Mouse (Mus musculus): Measurements from ENCODE around the gene Jpt2. TPM values are rescaled to one million over a fixed set of nuclear protein-coding genes. Genes with fewer than 3 reads are reported as not detected.

Jpt2 gene
- polyA plus RNA-seq, 1 experiment from 2014 or later: 95.0 TPM

DNA sequence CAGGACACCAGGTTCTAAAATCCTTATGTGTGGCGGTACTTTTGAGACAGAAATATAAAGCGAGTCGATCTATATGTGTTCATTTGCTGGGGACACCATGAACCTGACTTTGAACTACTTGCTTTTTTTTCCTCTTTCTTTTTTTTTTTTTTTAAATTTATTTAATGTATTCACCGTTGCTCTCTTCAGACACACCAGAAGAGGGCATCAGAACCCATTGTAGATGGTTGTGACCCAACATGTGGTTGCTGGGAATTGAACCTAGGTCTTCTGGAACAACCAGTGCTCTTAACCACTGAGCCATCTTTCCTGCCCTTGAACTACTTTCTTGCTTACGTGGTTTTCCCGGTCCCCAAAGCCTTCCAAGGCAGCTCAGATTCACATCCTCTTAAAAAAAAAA is 23.2 kb downstream of the Jpt2 start:
- Histone ChIP-seq H3K9me3 (replicated peaks; ENCODE audit: low read length) (no peaks in the 10 kb centered on the region), H3K27me3 (ENCODE audit: insufficient read depth, low read length) (no peaks in the 10 kb centered on the region), H3K4me2 (ENCODE audit: low read length) (peak overlapping the region; percentile 78), H3K4me3 (replicated peaks; ENCODE audit: low read depth, low read length) (peak overlapping the region; percentile 84), H3K4me1 (replicated peaks; ENCODE audit: insufficient read depth, low read length) (peaks cover 13% of the 10 kb centered on the region), H3K36me3 (ENCODE audit: insufficient read depth, low read length) (no peaks in the 10 kb centered on the region), H3K27ac (peak overlapping the region; percentile 62), H3K9ac (ENCODE audit: low read depth, low read length) (peak overlapping the region; percentile 67; the same call in 1 of the 2 replicates)
- DNase-seq (ENCODE audit: low spot score): no peak
- no peak for ATAC-seq (replicated peaks; ENCODE audit: low FRiP score, low read depth)
- peak; percentile 19; the same call in 1 of the 2 replicates for TF ChIP-seq CTCF (IDR thresholded peaks at IDR 0.05; ENCODE audit: low read depth)
- WGBS: 45% methylated on average over 6 of the region's 6 CpGs

DNA sequence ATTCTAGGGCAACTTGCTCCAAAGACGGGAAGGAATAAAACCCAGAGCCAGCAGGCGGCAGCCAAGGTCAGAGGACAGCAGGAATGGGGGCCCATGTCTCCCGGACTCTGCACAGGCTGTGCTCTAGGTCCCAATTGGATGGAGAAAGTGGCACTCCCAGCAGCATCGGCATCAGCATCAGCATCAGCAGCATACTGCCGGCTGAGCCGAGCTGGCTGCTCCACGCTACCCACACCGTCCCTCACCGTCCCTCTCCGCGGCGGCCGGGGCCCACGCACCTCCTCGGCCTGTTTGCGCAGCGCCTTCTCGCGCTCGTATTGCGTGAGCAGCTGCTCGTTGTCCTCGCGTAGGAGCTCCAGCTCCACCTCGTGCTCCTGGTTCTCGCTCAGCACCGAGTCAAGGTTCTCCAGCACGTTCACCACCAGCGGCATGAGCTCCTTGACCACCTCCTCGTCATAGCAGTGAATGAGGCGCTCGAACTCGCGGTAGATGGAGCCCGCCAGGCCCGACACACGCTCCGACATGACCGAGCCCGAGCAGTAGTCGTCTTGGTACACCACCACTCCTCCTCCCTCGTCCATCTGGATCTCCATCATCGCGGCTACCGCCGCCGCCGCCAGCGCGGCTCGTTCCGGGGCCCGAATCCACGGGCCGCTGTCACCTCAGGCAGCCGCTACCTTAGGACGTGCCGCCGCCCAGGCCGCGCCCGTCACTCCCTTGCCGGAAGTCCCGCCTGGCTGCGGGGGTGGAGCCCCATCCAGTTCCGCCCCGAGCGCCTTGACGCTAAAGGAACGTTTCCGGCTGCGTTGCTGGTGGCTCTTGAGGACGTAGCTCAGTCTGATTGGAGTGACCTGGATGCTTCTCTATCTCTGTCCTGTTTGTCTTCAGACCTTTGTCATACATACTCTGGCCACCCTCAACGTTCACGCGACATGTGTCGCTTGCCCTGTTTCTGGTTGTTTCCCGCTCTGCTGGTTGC is 23.9 kb downstream of the Jpt2 start, which contains the start of gene Mapk8ip3:
Gene Mapk8ip3 (minus strand): TSS at position 719 of the 979 bp plus-strand sequence.
- Histone ChIP-seq H3K4me1 (replicated peaks; ENCODE audit: insufficient read depth, low read length) (peaks cover 13% of the 10 kb centered on the region), H3K27ac (peak within 1 kb of the TSS; percentile 62), H3K9me3 (replicated peaks; ENCODE audit: low read length) (no peaks in the 10 kb centered on the region), H3K4me2 (ENCODE audit: low read length) (peak within 1 kb of the TSS; percentile 78), H3K27me3 (ENCODE audit: insufficient read depth, low read length) (no peaks in the 10 kb centered on the region), H3K36me3 (ENCODE audit: insufficient read depth, low read length) (0 out of 2 replicates have a peak, but pooled peaks cover 4% of the 10 kb centered on the region), H3K9ac (ENCODE audit: low read depth, low read length) (peak within 1 kb of the TSS; percentile 67), H3K4me3 (replicated peaks; ENCODE audit: low read depth, low read length) (peak within 1 kb of the TSS; percentile 84)
- DNase-seq (ENCODE audit: low spot score) (peak; percentile 96), ATAC-seq (replicated peaks; ENCODE audit: low FRiP score, low read depth) (peak; percentile 94)
- TF ChIP-seq CTCF (IDR thresholded peaks at IDR 0.05; ENCODE audit: low read depth): peak; percentile 55
- 1% methylated on average over 76 of the region's 78 CpGs for WGBS

DNA sequence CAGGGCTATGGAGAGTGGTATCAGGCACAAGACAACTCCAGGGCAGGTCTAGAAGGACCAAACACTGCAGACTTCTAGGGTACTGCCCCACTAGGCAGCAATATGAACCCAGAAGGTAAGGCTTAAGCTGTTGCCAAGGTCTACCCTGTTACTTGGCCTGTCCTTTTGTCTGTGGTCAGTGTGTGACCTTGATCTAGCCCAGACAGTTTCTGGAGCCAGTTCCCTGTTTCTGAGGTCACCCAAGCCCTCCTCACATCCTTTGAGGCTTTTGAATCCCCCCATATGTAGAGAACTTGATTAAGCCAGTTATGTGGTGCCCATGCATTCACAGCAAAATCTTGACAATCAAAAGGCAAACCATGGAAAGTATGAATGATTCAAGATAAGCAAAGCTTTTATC is 24.8 kb downstream of the Jpt2 start:
- Histone ChIP-seq H3K27me3 (ENCODE audit: insufficient read depth, low read length) (no peaks in the 10 kb centered on the region), H3K4me2 (ENCODE audit: low read length) (peak overlapping the region; percentile 78), H3K9me3 (replicated peaks; ENCODE audit: low read length) (no peaks in the 10 kb centered on the region), H3K4me3 (replicated peaks; ENCODE audit: low read depth, low read length) (peak overlapping the region; percentile 84), H3K27ac (no peak overlapping the region), H3K9ac (ENCODE audit: low read depth, low read length) (peak overlapping the region; percentile 67), H3K36me3 (ENCODE audit: insufficient read depth, low read length) (0 out of 2 replicates have a peak, but pooled peaks cover 4% of the 10 kb centered on the region), H3K4me1 (replicated peaks; ENCODE audit: insufficient read depth, low read length) (peaks cover 13% of the 10 kb centered on the region)
- DNase-seq (ENCODE audit: low spot score) (no peak), ATAC-seq (replicated peaks; ENCODE audit: low FRiP score, low read depth) (no peak)
- TF ChIP-seq CTCF (IDR thresholded peaks at IDR 0.05; ENCODE audit: low read depth): no peak

DNA sequence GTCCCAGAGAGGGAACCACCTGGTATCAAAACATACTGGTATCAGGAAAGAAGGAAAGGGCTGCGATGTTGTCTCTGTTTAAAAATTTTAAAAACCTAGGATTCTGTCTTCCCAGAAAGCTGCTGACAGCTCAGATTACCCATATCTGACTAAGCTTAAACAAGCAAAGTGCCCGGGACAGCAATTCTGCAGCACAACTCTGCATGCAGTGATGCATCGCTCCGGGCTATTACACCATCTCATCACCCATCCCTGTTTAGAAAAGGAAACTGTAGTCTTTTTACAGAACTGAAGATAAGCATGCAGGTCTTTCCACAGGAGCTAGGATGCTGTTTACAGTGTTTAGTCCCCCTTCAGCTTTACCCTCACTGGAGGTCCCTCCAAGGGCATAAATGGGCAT is 25.6 kb downstream of the Jpt2 start:
- no peak for DNase-seq (ENCODE audit: low spot score)
- Histone ChIP-seq H3K27me3 (ENCODE audit: insufficient read depth, low read length) (no peaks in the 10 kb centered on the region), H3K4me1 (replicated peaks; ENCODE audit: insufficient read depth, low read length) (peaks cover 13% of the 10 kb centered on the region), H3K4me2 (ENCODE audit: low read length) (0 out of 2 replicates have a peak overlapping the region, but pooled peaks have one; percentile 78), H3K4me3 (replicated peaks; ENCODE audit: low read depth, low read length) (no peak overlapping the region), H3K9me3 (replicated peaks; ENCODE audit: low read length) (no peaks in the 10 kb centered on the region), H3K9ac (ENCODE audit: low read depth, low read length) (peak overlapping the region; percentile 67; the same call in 1 of the 2 replicates), H3K27ac (no peak overlapping the region), H3K36me3 (ENCODE audit: insufficient read depth, low read length) (0 out of 2 replicates have a peak, but pooled peaks cover 4% of the 10 kb centered on the region)
- 73% methylated on average over 4 of the region's 4 CpGs for WGBS
- ATAC-seq (replicated peaks; ENCODE audit: low FRiP score, low read depth): no peak
- no peak for TF ChIP-seq CTCF (IDR thresholded peaks at IDR 0.05; ENCODE audit: low read depth)

DNA sequence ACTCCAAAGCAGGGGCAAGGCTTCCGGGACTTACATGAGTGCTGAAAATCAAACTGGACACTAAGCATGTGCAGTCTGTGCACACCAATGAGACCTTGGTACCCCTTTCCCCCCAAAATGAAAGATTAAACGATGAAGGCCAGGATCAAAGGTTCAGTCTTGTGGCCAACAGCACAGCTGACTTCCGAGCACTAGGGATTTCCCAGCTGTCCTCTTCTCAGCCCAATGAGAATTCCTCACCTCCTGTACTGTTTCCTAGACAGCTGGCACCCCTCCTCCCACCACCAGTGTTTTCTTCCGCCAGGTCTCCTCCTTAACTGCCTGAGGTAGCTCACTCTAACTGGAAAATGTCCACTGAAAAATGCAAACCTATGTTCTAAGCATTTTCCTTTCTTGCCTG is 27.3 kb downstream of the Jpt2 start:
- H3K9me3 ChIP-seq (replicated peaks; ENCODE audit: low read length): no peaks in the 10 kb centered on the region
- no peaks in the 10 kb centered on the region for H3K27me3 ChIP-seq (ENCODE audit: insufficient read depth, low read length)
- H3K9ac ChIP-seq (ENCODE audit: low read depth, low read length): 0 out of 2 replicates have a peak overlapping the region, but pooled peaks have one; percentile 18
- H3K4me2 ChIP-seq (ENCODE audit: low read length): no peak overlapping the region
- peaks cover 13% of the 10 kb centered on the region for H3K4me1 ChIP-seq (replicated peaks; ENCODE audit: insufficient read depth, low read length)
- H3K36me3 ChIP-seq (ENCODE audit: insufficient read depth, low read length): 0 out of 2 replicates have a peak, but pooled peaks cover 4% of the 10 kb centered on the region
- no peak for TF ChIP-seq CTCF (IDR thresholded peaks at IDR 0.05; ENCODE audit: low read depth)
- no peak overlapping the region for H3K4me3 ChIP-seq (replicated peaks; ENCODE audit: low read depth, low read length)
- H3K27ac ChIP-seq: no peak overlapping the region
- 59% methylated on average over 4 of the region's 4 CpGs for WGBS
- DNase-seq (ENCODE audit: low spot score) (no peak), ATAC-seq (replicated peaks; ENCODE audit: low FRiP score, low read depth) (no peak)

DNA sequence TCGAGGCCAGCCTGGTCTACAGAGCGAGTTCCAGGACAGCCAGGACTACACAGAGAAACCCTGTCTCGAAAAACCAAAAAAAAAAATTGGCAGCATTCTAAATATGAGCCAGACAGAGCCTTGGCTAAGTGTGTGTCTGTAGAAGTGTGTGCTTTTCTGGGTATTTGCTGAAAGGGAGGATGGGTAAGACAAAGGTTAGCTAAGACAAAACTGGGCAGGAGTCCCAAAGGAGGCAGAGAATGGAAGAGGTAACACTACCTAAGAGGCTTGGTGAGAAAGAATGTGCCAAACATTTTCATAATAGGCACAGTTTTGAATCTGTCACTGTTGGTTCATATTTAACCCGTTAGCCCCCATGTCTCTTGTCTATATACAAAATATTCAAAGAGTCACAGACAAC is 28.1 kb downstream of the Jpt2 start:
- 91% methylated on average over 4 of the region's 4 CpGs for WGBS
- DNase-seq (ENCODE audit: low spot score) (no peak), ATAC-seq (replicated peaks; ENCODE audit: low FRiP score, low read depth) (no peak)
- Histone ChIP-seq H3K9ac (ENCODE audit: low read depth, low read length) (no peak overlapping the region), H3K27me3 (ENCODE audit: insufficient read depth, low read length) (no peaks in the 10 kb centered on the region), H3K27ac (no peak overlapping the region), H3K36me3 (ENCODE audit: insufficient read depth, low read length) (peaks cover 7% of the 10 kb centered on the region; the same call in 1 of the 2 replicates), H3K4me2 (ENCODE audit: low read length) (no peak overlapping the region), H3K9me3 (replicated peaks; ENCODE audit: low read length) (no peaks in the 10 kb centered on the region), H3K4me3 (replicated peaks; ENCODE audit: low read depth, low read length) (no peak overlapping the region), H3K4me1 (replicated peaks; ENCODE audit: insufficient read depth, low read length) (peaks cover 13% of the 10 kb centered on the region)
- no peak for TF ChIP-seq CTCF (IDR thresholded peaks at IDR 0.05; ENCODE audit: low read depth)
